Mouse (Mus musculus): ENCODE measurements around the gene Elfn2.

- TF ChIP-seq CTCF (IDR thresholded peaks at IDR 0.05; ENCODE audit: borderline replicate concordance, insufficient read depth, low read depth, low read length) (no peak), POLR2A (IDR thresholded peaks at IDR 0.05; ENCODE audit: borderline replicate concordance, insufficient read depth, low read length) (no peak)
Observed at GRCm38 (mm10) chr15:78700420-78700819, 18.2 kb downstream of the Elfn2 start.
